Mouse (Mus musculus) right cerebral cortex, postnatal 10 days (tissue): Measurements from ENCODE around the gene Kcnh3.

Experiments
- DNase-seq, 2 experiments: peaks; one replicate each; pipeline ENCODE4 v3.0.0; 2021; ENCODE audit warnings: low spot score in 2 of 2

Kcnh3 gene

DNA sequence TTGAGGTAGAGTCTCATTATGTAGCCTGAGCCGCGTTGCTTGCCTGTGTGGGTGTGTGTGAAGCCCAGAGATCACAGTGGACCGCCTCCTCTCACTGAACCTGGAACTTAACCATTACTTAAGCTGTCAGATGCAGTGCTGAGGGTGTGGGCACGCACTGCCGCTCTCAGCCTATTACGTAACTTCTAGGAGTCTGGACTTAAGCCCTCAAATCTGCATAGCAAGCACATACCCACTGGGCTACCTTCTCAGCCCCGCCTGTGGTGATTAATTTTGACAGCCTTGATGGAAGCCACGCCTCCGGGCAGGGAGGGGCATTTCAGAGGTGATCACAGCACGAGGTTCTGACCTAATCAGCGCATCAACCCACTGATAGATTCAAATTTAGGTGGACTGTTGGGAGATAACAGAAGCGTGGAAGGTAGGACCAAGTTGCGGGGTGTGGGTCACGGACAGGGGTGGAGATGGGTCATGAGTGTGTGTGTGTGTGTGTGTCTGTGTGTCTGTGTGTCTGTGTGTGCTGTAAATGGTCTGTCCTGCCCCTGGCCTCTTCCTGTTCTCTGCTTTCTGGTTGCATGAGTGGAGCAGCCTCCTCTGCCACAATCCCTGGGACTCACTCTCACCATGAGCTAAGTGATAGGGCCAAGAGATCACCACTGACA lies 60.0 kb downstream of the Kcnh3 start:
- no peak for DNase-seq

DNA sequence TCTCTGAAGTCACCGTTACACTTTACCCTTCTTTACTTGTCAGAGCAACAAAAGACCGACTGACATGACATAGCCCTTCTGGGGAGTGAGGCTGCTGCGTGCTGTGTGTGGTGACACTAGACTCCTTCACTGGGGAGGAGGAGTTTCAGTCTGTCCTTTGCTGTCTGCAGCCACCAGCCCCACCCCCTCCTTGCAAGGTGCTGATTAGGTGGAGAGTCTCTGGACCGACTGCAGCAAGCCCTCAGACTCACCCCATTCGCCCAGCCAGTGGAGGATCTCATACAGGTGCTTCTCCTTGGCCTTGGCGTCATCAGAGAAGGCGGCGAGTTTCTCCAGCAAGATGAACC lies 60.5 kb downstream of the Kcnh3 start:
- DNase-seq = no peak

DNA sequence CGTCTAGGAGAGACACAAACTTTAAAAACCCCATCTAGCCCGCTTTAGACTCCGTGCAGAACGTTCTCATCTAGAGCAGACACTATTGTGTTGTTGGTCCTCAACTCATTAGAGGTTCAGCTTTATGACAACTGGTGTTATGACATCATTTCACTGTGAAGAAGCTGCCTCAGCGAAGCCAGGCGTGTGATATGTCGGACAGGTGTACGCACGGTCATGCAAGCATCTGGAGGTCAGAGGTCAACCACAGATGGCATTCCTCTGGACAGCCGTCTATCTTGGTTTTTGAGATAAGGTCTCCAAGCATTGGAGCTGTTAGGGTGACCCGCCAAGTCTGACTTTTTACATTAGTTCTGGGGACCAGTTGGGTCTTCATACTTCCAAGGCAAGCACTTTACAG lies 65.9 kb downstream of the Kcnh3 start:
- DNase-seq = no peak
